Mouse (Mus musculus) adrenal gland, postnatal 10 days (tissue): ENCODE measurements at regions not wholly inside any gene's neighbourhood (a gene's known extent, or its start where the extent isn't known, plus 50 kb on each side); places are given as distances from the start of the nearest gene placed in this dataset.

Source experiments
- DNase-seq: peaks from one replicate; pipeline ENCODE4 v3.0.0; 2021; ENCODE audit warnings: mixed read lengths

GRCm38 (mm10) chr6:135433753-135434152 is 71.4 kb downstream of the Emp1 start:
- no peak for DNase-seq

- no peak for DNase-seq
Observed at GRCm38 (mm10) chr6:135436315-135436714, 74.0 kb downstream of the Emp1 start.

GRCm38 (mm10) chr6:135438271-135438670 is 75.9 kb downstream of the Emp1 start:
- DNase-seq, result no peak

- no peak for DNase-seq
Observed at GRCm38 (mm10) chr6:135441126-135441871, 79.0 kb downstream of the Emp1 start.

- peak; percentile 96 for DNase-seq
Observed at GRCm38 (mm10) chr6:135444661-135445060, 82.3 kb downstream of the Emp1 start.

GRCm38 (mm10) chr6:135445070-135445469 is 82.7 kb downstream of the Emp1 start:
- DNase-seq, result no peak

GRCm38 (mm10) chr6:135447801-135448200 is 85.5 kb downstream of the Emp1 start:
- no peak for DNase-seq

GRCm38 (mm10) chr6:135449228-135449627 is 86.9 kb downstream of the Emp1 start:
- no peak for DNase-seq

- DNase-seq, result no peak
Observed at GRCm38 (mm10) chr6:135450573-135450972, 88.2 kb downstream of the Emp1 start.

GRCm38 (mm10) chr6:135451165-135451797 is 88.9 kb downstream of the Emp1 start:
- DNase-seq, result no peak

- no peak for DNase-seq
Observed at GRCm38 (mm10) chr6:135453041-135453440, 90.7 kb downstream of the Emp1 start.

GRCm38 (mm10) chr6:135472495-135472894 is 110.2 kb downstream of the Emp1 start:
- DNase-seq, result no peak

- no peak for DNase-seq
Observed at GRCm38 (mm10) chr6:135473146-135473545, 110.8 kb downstream of the Emp1 start.

- DNase-seq, result no peak
Observed at GRCm38 (mm10) chr6:135488795-135489194, 126.5 kb downstream of the Emp1 start.

- no peak for DNase-seq
Observed at GRCm38 (mm10) chr6:135493983-135494382, 131.6 kb downstream of the Emp1 start.

- DNase-seq, result no peak
Observed at GRCm38 (mm10) chr6:135495841-135496240, 133.5 kb downstream of the Emp1 start.

GRCm38 (mm10) chr6:135498592-135498991 is 136.2 kb downstream of the Emp1 start:
- no peak for DNase-seq

GRCm38 (mm10) chr6:135500381-135500780 is 138.0 kb downstream of the Emp1 start:
- no peak for DNase-seq

- no peak for DNase-seq
Observed at GRCm38 (mm10) chr6:135501791-135502190, 139.4 kb downstream of the Emp1 start.

GRCm38 (mm10) chr6:135502405-135502804 is 140.1 kb downstream of the Emp1 start:
- no peak for DNase-seq

- DNase-seq, result no peak
Observed at GRCm38 (mm10) chr6:135518710-135519437, 156.5 kb downstream of the Emp1 start.

- DNase-seq, result no peak
Observed at GRCm38 (mm10) chr6:135519438-135519803, 157.1 kb downstream of the Emp1 start.

GRCm38 (mm10) chr6:135520868-135521267 is 158.5 kb downstream of the Emp1 start:
- DNase-seq, result no peak
